Mouse (Mus musculus): Measurements from ENCODE around the gene Gm973.
"Not testable (repeated sequence)": the region's sequence is repeated elsewhere in the genome, so short reads cannot be mapped to it uniquely, and the experiment has no call there.

Gene Gm973

GRCm38 (mm10) chr1:59623325-59624017, 107.4 kb downstream of the Gm973 start:
- DNase-seq (ENCODE audit: low read depth, low spot score), result peak; percentile 61

GRCm38 (mm10) chr1:59625410-59625809, 109.3 kb downstream of the Gm973 start:
- no peak for DNase-seq (ENCODE audit: low read depth, low spot score)

GRCm38 (mm10) chr1:59629194-59629593, 113.1 kb downstream of the Gm973 start:
- no peak for DNase-seq (ENCODE audit: low read depth, low spot score)

- not testable (repeated sequence) for DNase-seq (ENCODE audit: low read depth, low spot score)
These were observed 114.3 kb downstream of the Gm973 start for GRCm38 (mm10) chr1:59630356-59630755.

DNA sequence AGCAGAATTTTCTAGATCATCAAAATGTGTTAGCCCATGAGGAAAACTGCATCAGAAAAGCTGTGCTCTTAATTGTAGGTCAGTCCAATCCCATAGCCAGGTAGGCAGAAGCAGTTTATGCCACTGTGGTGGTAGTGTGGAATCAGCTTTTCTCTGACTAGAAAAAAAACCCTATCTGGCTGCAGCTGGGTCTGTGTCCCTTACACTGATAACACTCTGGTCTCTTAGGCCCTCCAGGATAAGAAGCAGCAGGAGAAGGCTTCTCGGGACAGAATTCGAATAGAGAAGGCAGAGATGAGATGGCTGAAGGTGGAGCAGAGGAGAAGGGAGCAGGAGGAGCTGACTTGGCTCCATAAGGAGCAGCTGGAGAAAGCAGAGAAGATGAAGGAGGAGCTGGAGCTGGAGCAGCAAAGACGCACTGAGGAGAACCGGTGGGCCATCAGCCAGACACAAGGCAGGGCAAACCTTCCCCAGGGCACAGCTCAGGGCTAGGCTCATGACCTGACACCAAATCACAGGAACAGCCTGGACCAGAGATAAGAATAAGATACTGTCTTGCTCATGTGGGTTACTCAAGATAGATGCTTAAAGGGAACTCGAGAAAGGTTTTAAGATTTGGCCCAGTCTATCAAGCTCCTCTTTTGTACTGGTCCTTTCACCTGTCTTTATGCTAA, 116.1 kb downstream of the Gm973 start:
- no peak for DNase-seq (ENCODE audit: low read depth, low spot score)

DNA sequence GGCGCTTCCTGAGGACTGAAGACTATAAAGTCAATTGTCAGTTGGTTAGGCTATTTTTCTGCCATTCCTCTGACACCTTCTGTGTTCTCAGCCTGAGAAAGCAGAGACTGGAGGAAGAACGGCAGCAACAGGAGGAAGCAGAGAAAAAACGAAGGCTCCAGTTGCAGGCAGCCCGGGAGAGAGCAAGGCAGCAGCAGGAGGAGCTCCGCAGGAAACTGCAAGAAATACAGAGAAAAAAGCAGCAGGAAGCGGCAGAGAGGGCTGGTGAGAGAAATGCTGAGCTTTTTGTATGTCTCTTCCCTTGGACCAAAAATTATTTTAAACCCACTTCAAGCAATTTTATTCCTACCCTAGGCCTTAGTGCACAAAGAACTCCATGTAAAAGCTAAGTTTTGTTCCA, 117.0 kb downstream of the Gm973 start:
- DNase-seq (ENCODE audit: low read depth, low spot score), result no peak

- DNase-seq (ENCODE audit: low read depth, low spot score), result no peak
These were observed 120.3 kb downstream of the Gm973 start for GRCm38 (mm10) chr1:59636349-59636748.

- no peak for DNase-seq (ENCODE audit: low read depth, low spot score)
These were observed 122.3 kb downstream of the Gm973 start for GRCm38 (mm10) chr1:59638371-59638770.

DNA sequence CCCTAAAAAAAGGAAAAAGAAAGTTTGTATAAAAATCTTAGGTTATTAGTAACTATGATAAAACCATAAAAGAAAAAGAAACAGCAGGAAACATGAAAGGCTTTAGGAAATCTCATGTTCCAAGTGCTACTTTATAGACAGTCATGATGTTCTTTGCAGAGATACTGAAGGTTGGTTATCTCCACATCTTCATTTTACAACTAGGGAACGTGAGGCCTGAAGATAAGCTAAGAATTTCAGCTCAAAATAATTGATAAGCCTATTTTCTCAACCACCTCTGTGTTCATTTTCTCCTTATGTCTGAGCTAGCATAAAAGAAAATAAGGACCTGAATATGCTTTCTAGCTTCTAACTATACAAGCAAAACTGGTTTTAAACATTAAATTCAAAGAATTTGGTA, 126.4 kb downstream of the Gm973 start:
- no peak for DNase-seq (ENCODE audit: low read depth, low spot score)

DNA sequence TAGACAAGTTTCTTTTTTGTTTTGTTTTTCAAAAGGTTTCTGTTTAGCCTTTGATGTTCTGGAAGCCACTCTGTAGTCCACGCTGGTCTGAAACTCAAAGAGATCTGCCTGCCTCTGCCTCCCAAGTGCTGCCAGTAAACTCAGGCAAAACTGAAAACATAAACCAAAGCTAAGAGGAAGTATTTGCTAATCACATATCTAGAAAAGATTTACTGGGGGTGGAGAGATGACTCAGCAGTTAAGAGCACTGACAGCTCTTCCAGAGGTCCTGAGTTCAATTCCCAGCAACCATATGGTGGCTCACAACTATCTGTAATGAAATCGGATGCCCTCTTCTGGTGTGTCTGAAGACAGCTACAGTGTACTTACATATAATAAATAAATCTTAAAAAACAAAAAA, 130.4 kb downstream of the Gm973 start:
- not testable (repeated sequence) for DNase-seq (ENCODE audit: low read depth, low spot score)

- DNase-seq (ENCODE audit: low read depth, low spot score), result no peak
These were observed 135.2 kb downstream of the Gm973 start for GRCm38 (mm10) chr1:59651201-59651819.

GRCm38 (mm10) chr1:59653243-59653911, 137.3 kb downstream of the Gm973 start:
- DNase-seq (ENCODE audit: low read depth, low spot score), result no peak

- DNase-seq (ENCODE audit: low read depth, low spot score), result no peak
These were observed 140.4 kb downstream of the Gm973 start for GRCm38 (mm10) chr1:59656244-59657171.

DNA sequence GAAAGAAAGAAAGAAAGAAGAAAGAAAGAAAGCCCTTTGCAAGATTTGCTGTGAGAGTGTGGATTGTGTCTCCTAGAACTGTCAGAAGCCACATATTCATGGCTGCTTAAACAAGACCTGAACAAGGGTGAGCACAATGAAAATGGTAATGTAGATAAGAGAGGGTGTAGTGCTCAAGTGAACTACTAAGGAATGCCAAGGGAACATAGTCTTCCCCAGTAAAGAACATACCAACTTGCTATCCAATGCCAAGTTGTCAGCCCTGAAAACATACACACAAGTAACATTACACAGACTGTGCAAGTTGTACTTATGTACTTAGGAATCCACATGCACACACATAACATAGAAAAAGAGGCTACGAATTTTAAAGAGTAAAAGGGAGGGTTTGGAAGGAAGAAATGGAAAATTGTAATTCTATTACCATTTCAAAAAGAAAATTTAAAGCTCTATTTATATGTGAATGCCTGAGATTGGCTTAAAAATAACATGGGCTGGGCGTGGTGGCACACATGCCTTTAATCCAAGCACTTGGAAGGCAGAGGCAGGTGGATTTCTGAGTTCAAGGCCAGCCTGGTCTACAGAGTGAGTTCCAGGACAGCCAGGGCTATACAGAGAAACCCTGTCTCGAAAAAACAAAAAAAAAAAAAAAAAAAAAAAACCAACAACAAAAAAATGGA, 147.5 kb downstream of the Gm973 start:
- no peak for DNase-seq (ENCODE audit: low read depth, low spot score)

- DNase-seq (ENCODE audit: low read depth, low spot score), result no peak
These were observed 152.8 kb downstream of the Gm973 start for GRCm38 (mm10) chr1:59668871-59669270.

DNA sequence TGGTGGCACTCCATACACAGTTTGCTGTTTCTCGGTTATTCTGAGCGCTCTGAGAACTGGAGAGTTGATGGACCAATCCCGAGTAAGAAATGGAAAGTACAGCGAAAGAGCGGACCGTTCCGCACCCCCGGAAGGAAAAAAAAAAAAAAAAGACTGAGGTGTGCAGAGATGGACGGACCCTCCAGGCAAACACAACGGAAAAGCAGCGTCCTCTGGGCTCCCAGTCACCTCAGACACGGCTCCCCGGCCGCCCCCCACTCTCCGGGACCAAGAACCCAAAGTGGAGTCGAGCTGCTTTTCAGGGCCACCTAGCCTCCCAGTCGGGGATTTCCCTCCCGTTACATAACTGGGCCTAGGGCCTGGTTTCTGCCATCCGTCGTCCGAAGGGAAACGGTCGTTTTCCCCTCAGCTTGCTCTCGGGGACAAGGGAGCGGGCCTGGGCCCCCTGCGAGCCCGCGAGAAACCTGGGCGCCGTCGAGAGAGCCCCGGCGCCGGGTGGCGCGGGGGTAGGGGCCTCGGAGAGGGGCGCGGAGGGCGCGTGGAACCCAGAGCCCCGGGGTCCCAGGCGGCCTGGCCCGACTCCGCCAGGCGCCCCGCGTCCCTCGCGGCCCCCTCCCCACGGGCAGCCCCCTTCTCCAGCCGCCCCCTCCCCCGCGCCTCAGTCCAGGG, 154.0 kb downstream of the Gm973 start:
- DNase-seq (ENCODE audit: low read depth, low spot score), result no peak

- DNase-seq (ENCODE audit: low read depth, low spot score), result peak; percentile 75
These were observed 154.6 kb downstream of the Gm973 start, which contains the start of gene Sumo1 for GRCm38 (mm10) chr1:59670641-59671168. Gene Sumo1 (minus strand): TSS chr1:59670834.

GRCm38 (mm10) chr1:59673661-59674060, 157.6 kb downstream of the Gm973 start:
- no peak for DNase-seq (ENCODE audit: low read depth, low spot score)

GRCm38 (mm10) chr1:59683926-59684818, 168.1 kb downstream of the Gm973 start:
- no peak for DNase-seq (ENCODE audit: low read depth, low spot score)
